Mouse (Mus musculus) ES-Bruce4 (cell line): Measurements from ENCODE around the gene Yars.
A peak's percentile ranks its signal among the peaks of the same experiment; 100 is the strongest.

Experiments
- CTCF ChIP-seq: IDR thresholded peaks from one replicate; pipeline ENCODE4 v1.8.1; 2011; ENCODE audit warnings: low read depth, low read length
- EP300 ChIP-seq: IDR thresholded peaks from 2 replicates; pipeline ENCODE4 v1.6.1; 2011; ENCODE audit warnings: low read depth, low read length; ENCODE audit not compliant: insufficient read depth
- POLR2A ChIP-seq: IDR thresholded peaks from one replicate; pipeline ENCODE4 v1.8.1; 2011; ENCODE audit warnings: low read length; ENCODE audit not compliant: insufficient read depth

- 0 out of 2 replicates have a peak, but pooled peaks have one; percentile 41 for TF ChIP-seq EP300
- TF ChIP-seq POLR2A: no peak
- no peak for TF ChIP-seq CTCF
Measured at GRCm38 (mm10) chr4:129248243-129248767, 58.7 kb downstream of the Yars start.
